Mouse (Mus musculus): ENCODE results near the gene Bmp8a.
"Not testable (repeated sequence)": the region's sequence is repeated elsewhere in the genome, so short reads cannot be mapped to it uniquely, and the experiment has no call there.

The Bmp8a gene

GRCm38 (mm10) chr4:123331326-123331725, 11.7 kb downstream of the Bmp8a start:
- DNase-seq (ENCODE audit: low spot score in 2 of 2), result no peak

GRCm38 (mm10) chr4:123328946-123329345, 14.1 kb downstream of the Bmp8a start:
- DNase-seq (ENCODE audit: low spot score in 2 of 2), result no peak

GRCm38 (mm10) chr4:123327630-123328029, 15.4 kb downstream of the Bmp8a start:
- DNase-seq (ENCODE audit: low spot score in 2 of 2), result no peak

- DNase-seq (ENCODE audit: low spot score in 2 of 2), result no peak
These were observed 17.0 kb downstream of the Bmp8a start for GRCm38 (mm10) chr4:123326087-123326486.

GRCm38 (mm10) chr4:123323534-123323933, 19.5 kb downstream of the Bmp8a start, which contains the start of gene Oxct2a:
Gene Oxct2a (minus strand): TSS chr4:123323634.
- peak in 1 of 2 experiments; percentile 8 for DNase-seq (ENCODE audit: low spot score in 2 of 2)

GRCm38 (mm10) chr4:123322910-123323309, 20.1 kb downstream of the Bmp8a start:
- DNase-seq (ENCODE audit: low spot score in 2 of 2), result peak in 1 of 2 experiments; percentile 25

- no peak for DNase-seq (ENCODE audit: low spot score in 2 of 2)
These were observed 28.6 kb downstream of the Bmp8a start for GRCm38 (mm10) chr4:123314497-123314896.

- DNase-seq (ENCODE audit: low spot score in 2 of 2), result no peak
These were observed 30.0 kb downstream of the Bmp8a start for GRCm38 (mm10) chr4:123313010-123313409.

GRCm38 (mm10) chr4:123311845-123312244, 31.2 kb downstream of the Bmp8a start:
- no peak for DNase-seq (ENCODE audit: low spot score in 2 of 2)

- no peak for DNase-seq (ENCODE audit: low spot score in 2 of 2)
These were observed 34.8 kb downstream of the Bmp8a start for GRCm38 (mm10) chr4:123308292-123308691.

GRCm38 (mm10) chr4:123306999-123307398, 36.1 kb downstream of the Bmp8a start:
- no peak for DNase-seq (ENCODE audit: low spot score in 2 of 2)

GRCm38 (mm10) chr4:123305789-123306188, 37.3 kb downstream of the Bmp8a start:
- peak in 1 of 2 experiments; percentile 39 for DNase-seq (ENCODE audit: low spot score in 2 of 2)

GRCm38 (mm10) chr4:123298980-123299670, 43.9 kb downstream of the Bmp8a start:
- no peak for DNase-seq (ENCODE audit: low spot score in 2 of 2)

- DNase-seq (ENCODE audit: low spot score in 2 of 2), result no peak
These were observed 44.8 kb downstream of the Bmp8a start for GRCm38 (mm10) chr4:123298226-123298625.

GRCm38 (mm10) chr4:123297195-123297960, 45.7 kb downstream of the Bmp8a start:
- no peak for DNase-seq (ENCODE audit: low spot score in 2 of 2)

GRCm38 (mm10) chr4:123296148-123296534, 46.9 kb downstream of the Bmp8a start:
- DNase-seq (ENCODE audit: low spot score in 2 of 2), result no peak

- DNase-seq (ENCODE audit: low spot score in 2 of 2), result no peak
These were observed 47.4 kb downstream of the Bmp8a start for GRCm38 (mm10) chr4:123295516-123296147.

- not testable (repeated sequence) for DNase-seq (ENCODE audit: low spot score in 2 of 2)
These were observed 48.0 kb downstream of the Bmp8a start for GRCm38 (mm10) chr4:123295026-123295425.

GRCm38 (mm10) chr4:123293661-123294443, 49.2 kb downstream of the Bmp8a start:
- DNase-seq (ENCODE audit: low spot score in 2 of 2), result no peak

- no peak for DNase-seq (ENCODE audit: low spot score in 2 of 2)
These were observed 50.1 kb downstream of the Bmp8a start for GRCm38 (mm10) chr4:123292989-123293388.

- no peak for DNase-seq (ENCODE audit: low spot score in 2 of 2)
These were observed 50.7 kb downstream of the Bmp8a start for GRCm38 (mm10) chr4:123292390-123292789.

GRCm38 (mm10) chr4:123289038-123289437, 54.0 kb downstream of the Bmp8a start:
- DNase-seq (ENCODE audit: low spot score in 2 of 2), result no peak

Data from urinary bladder, adult 18-20 months (tissue).